Mouse (Mus musculus) C2C12 (cell line): ENCODE measurements around the gene Zfp990.

ENCODE experiments used
- CTCF ChIP-seq: IDR thresholded peaks from one replicate; pipeline ENCODE4 v1.5.1; 2011; ENCODE audit not compliant: control insufficient read depth, insufficient read depth, insufficient read length
- MAX ChIP-seq: IDR thresholded peaks from one replicate; pipeline ENCODE4 v1.6.1; 2011; ENCODE audit warnings: mild to moderate bottlenecking, control low read depth
- MYOD1 ChIP-seq: IDR thresholded peaks from one replicate; pipeline ENCODE4 v1.6.1; 2011; ENCODE audit warnings: low read depth; ENCODE audit not compliant: control insufficient read depth, insufficient read length
- USF1 ChIP-seq: IDR thresholded peaks from one replicate; pipeline ENCODE4 v1.6.1; 2011; ENCODE audit warnings: low read depth, mild to moderate bottlenecking, control low read depth, moderate library complexity

GRCm38 (mm10) chr4:145564111-145564821 lies 53.7 kb downstream of the Zfp990 start:
- TF ChIP-seq CTCF (no peak), USF1 (no peak), MYOD1 (no peak), MAX (no peak)
